Comparison of ENCODE assay signal across 8 mouse cellular contexts in the genomic region with DNA sequence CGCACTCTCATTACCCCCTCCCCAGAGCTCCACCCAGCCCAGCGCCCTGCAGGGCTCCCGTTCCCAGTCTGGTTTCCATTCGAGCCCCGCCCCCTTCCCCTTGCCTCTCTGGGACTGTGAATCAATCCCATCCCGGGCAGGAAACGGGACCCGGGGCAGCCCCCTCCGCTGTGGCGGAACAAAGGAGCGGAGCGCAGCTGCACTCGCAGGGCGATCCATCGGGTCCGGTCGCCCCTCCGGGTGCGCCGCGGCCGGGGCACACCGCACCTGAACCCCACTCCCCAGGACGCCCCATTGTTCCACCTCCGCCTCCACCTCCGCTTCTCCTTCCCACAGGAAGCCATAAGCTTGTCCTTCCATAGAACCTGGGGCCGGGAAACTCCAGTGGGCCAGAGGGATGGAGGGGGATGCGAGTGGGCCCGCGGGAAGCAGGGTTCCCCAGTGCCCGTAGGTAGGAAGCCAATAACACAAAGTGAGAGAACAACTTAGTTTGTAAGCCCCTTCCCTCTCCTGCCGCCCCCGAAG. TPM values are rescaled to one million over a fixed set of nuclear protein-coding genes. Genes with fewer than 3 reads are reported as not detected.
A peak's percentile ranks its signal among the peaks of the same experiment; 100 is the strongest.
DNase-seq lines count a peak whose midpoint lies in the region; ATAC-seq lines count a peak whose summit lies in the region.

No protein-coding gene starts in this region.

- DNase-seq in Muller cell, postnatal 12 days (ENCODE audit: inconsistent ontology term): peak; percentile 91
- peak; percentile 30 to 65 for DNase-seq in adrenal gland, postnatal 4 days (ENCODE audit: low spot score in 2 of 2)
- peak; percentile 89 for DNase-seq in hindbrain, embryonic 10.5 days (ENCODE audit: low spot score)
- DNase-seq in layer of hippocampus, postnatal 36 days: peak; percentile 15 to 28
- peak; percentile 50 for DNase-seq in right cerebral cortex, postnatal 14 days
- DNase-seq in natural killer cell, adult 2 months (ENCODE audit: low spot score in 2 of 2): no peak

- peak overlapping the region; percentile 73 for H3K4me2 ChIP-seq in forebrain, embryonic 16.5 days (ENCODE audit: low read length)

- H3K9ac ChIP-seq in forebrain, embryonic 16.5 days (replicated peaks; ENCODE audit: low read depth, low read length): peak overlapping the region; percentile 97

- H3K27me3 ChIP-seq in forebrain, embryonic 16.5 days (replicated peaks; ENCODE audit: control insufficient read depth, insufficient read depth, low read length): no peaks in the 10 kb centered on the region
- H3K27me3 ChIP-seq in hindbrain, embryonic 10.5 days (ENCODE audit: insufficient read depth, poor library complexity, severe bottlenecking): peaks cover 4% of the 10 kb centered on the region

- 0% methylated on average over 33 of the region's 33 CpGs for WGBS in forebrain, embryonic 16.5 days
- WGBS in hindbrain, embryonic 10.5 days: under 1% methylated on average over 33 of the region's 33 CpGs

- peak overlapping the region; percentile 82 for H3K4me3 ChIP-seq in forebrain, embryonic 16.5 days (replicated peaks; ENCODE audit: low read length)
- H3K4me3 ChIP-seq in hindbrain, embryonic 10.5 days: peak overlapping the region; percentile 91

- H3K9me3 ChIP-seq in forebrain, embryonic 16.5 days (ENCODE audit: control insufficient read depth, low read length): no peaks in the 10 kb centered on the region
- H3K9me3 ChIP-seq in hindbrain, embryonic 10.5 days: no peaks in the 10 kb centered on the region

- peak; percentile 94 for ATAC-seq in forebrain, embryonic 16.5 days
- 0 out of 2 replicates have a peak, but pooled peaks have one; percentile 3 for ATAC-seq in megakaryocyte, adult 5-6 weeks (ENCODE audit: poor library complexity, severe bottlenecking)

- H3K36me3 ChIP-seq in forebrain, embryonic 16.5 days (ENCODE audit: control insufficient read depth, insufficient read depth): no peaks in the 10 kb centered on the region
- H3K36me3 ChIP-seq in hindbrain, embryonic 10.5 days: peaks cover 10% of the 10 kb centered on the region; the same call in 1 of the 2 replicates

- peaks cover 15% of the 10 kb centered on the region for H3K4me1 ChIP-seq in forebrain, embryonic 16.5 days (replicated peaks; ENCODE audit: control insufficient read depth, insufficient read depth, low read length)
- peaks cover 46% of the 10 kb centered on the region for H3K4me1 ChIP-seq in hindbrain, embryonic 10.5 days (replicated peaks)

- H3K27ac ChIP-seq in forebrain, embryonic 16.5 days (ENCODE audit: low read length): peak overlapping the region; percentile 93
- H3K27ac ChIP-seq in hindbrain, embryonic 10.5 days: peak overlapping the region; percentile 99

RNA-seq across cellular contexts. Expression of gene Myo1b, which starts 0.8 kb away (rescaled TPM):
- 10 to 100 TPM; 79.8 to 88.2 TPM for total RNA-seq in adrenal gland, postnatal 4 days (2021)
- 79.4 and 98.0 TPM in 2 replicates for polyA plus RNA-seq in forebrain, embryonic 16.5 days (2015; fragmentation: Nextera tagmentation; extraction: Ambion mirVana)
- polyA plus RNA-seq in hindbrain, embryonic 10.5 days (2016; fragmentation: Nextera tagmentation; extraction: Ambion mirVana): 72.6 and 77.6 TPM in 2 replicates
- 10 to 100 TPM; 12.2 TPM for total RNA-seq in layer of hippocampus, postnatal 36 days (2021)
- total RNA-seq in megakaryocyte, adult 5-6 weeks (2015): 0.07 and 1.8 TPM in 2 replicates
- total RNA-seq in megakaryocyte, adult 5-6 weeks (2017): 1.2 and 1.8 TPM in 2 replicates

Comparison
In these comparisons a context has a peak if more than half of its experiments do, and no peak if none do; other contexts are left out.
1. DNase-seq: peak in Muller cell, postnatal 12 days (single experiment), adrenal gland, postnatal 4 days (2 of 2), hindbrain, embryonic 10.5 days (single experiment), layer of hippocampus, postnatal 36 days (2 of 2) and right cerebral cortex, postnatal 14 days (single experiment); none in natural killer cell, adult 2 months (0 of 2).
2. RNA of gene Myo1b, which starts 0.8 kb away (total RNA-seq): 79.8 to 88.2 TPM in adrenal gland, postnatal 4 days; 12.2 TPM in layer of hippocampus, postnatal 36 days and 0.07 to 1.8 TPM in megakaryocyte, adult 5-6 weeks; every median in the first group is over 4 times any median in the second.